Mouse (Mus musculus) CH12.LX (cell line): Measurements from ENCODE around the gene Rffl. TPM values are rescaled to one million over a fixed set of nuclear protein-coding genes. Genes with fewer than 3 reads are reported as not detected.
A peak's percentile ranks its signal among the peaks of the same experiment; 100 is the strongest.

Source experiments
- DNase-seq: peaks from one replicate; pipeline ENCODE4 v3.0.0-alpha.2; 2013; ENCODE audit errors: extremely low read depth
- H3K27ac ChIP-seq: 2 replicates; pipeline ENCODE4 v1.5.1; 2012; ENCODE audit warnings: low read depth, mild to moderate bottlenecking, control low read depth, moderate library complexity; ENCODE audit not compliant: insufficient read depth
- H3K27me3 ChIP-seq: replicated peaks from 2 replicates; pipeline ENCODE3; 2012; ENCODE audit warnings: inconsistent platforms
- H3K36me3 ChIP-seq, 2 experiments: replicated peaks in 1 of 2; 2 replicates each; pipeline versions ENCODE3 to v1.6.1; 2012; ENCODE audit warnings: inconsistent platforms in 1 of 2, low read length in 1 of 2, mild to moderate bottlenecking in 1 of 2, mixed read lengths in 1 of 2, moderate library complexity in 1 of 2; ENCODE audit not compliant: control insufficient read depth in 1 of 2, insufficient read depth in 1 of 2
- H3K4me1 ChIP-seq, 2 experiments: 2 replicates each; pipeline ENCODE4 v1.6.1; 2012; ENCODE audit warnings: inconsistent platforms in 1 of 2, moderate library complexity in 1 of 2; ENCODE audit not compliant: insufficient read depth in 2 of 2, control insufficient read depth in 1 of 2
- H3K4me2 ChIP-seq: 2 replicates; pipeline ENCODE4 v1.6.1; 2012; ENCODE audit warnings: low read depth, mild to moderate bottlenecking, control low read depth; ENCODE audit not compliant: poor library complexity, insufficient read depth, severe bottlenecking
- H3K4me3 ChIP-seq, 3 experiments: fragments of 150-350 bp in 1 of 3; sonication (generic) in 1 of 3; replicated peaks in 1 of 3; 2 replicates each; pipeline versions ENCODE3 to v1.5.1; 2011 to 2012; ENCODE audit warnings: low read depth in 2 of 3, low read length in 2 of 3, mild to moderate bottlenecking in 2 of 3, moderate library complexity in 2 of 3, control low read depth in 1 of 3, improper control_type of control experiment in 1 of 3, inconsistent platforms in 1 of 3, mixed read lengths in 1 of 3; ENCODE audit not compliant: poor library complexity in 1 of 3
- H3K79me2 ChIP-seq: replicated peaks from 2 replicates; pipeline ENCODE4 v1.6.1; 2012; ENCODE audit warnings: mild to moderate bottlenecking, moderate library complexity; ENCODE audit not compliant: control insufficient read depth, poor library complexity, insufficient read depth, severe bottlenecking; ENCODE audit errors: extremely low read depth
- H3K9ac ChIP-seq: 2 replicates; pipeline ENCODE4 v1.6.1; 2012; ENCODE audit warnings: low read depth, mild to moderate bottlenecking, control low read depth, moderate library complexity; ENCODE audit not compliant: insufficient read depth
- H3K9me3 ChIP-seq: replicated peaks from 2 replicates; pipeline ENCODE3; 2012; ENCODE audit warnings: low read length, inconsistent platforms, mixed read lengths
- BHLHE40 ChIP-seq: IDR thresholded peaks from 2 replicates; pipeline ENCODE4 v1.6.1; 2011; ENCODE audit warnings: mild to moderate bottlenecking, low read depth, low read length, improper control_type of control experiment
- CHD1 ChIP-seq: IDR thresholded peaks from 2 replicates; pipeline ENCODE4 v1.6.1; 2012; ENCODE audit warnings: low read depth, low read length, improper control_type of control experiment, inconsistent platforms
- CHD2 ChIP-seq: IDR thresholded peaks from 2 replicates; pipeline ENCODE4 v1.6.1; 2011; ENCODE audit warnings: low read length, improper control_type of control experiment
- CTCF ChIP-seq, 2 experiments: IDR thresholded peaks in 1 of 2; conservative IDR thresholded peaks in 1 of 2; 2 replicates each; pipeline ENCODE4 v1.5.1; 2011 to 2012; ENCODE audit warnings: low read depth in 2 of 2, low read length in 2 of 2, improper control_type of control experiment in 1 of 2, inconsistent platforms in 1 of 2, mild to moderate bottlenecking in 1 of 2, moderate library complexity in 1 of 2
- E2F4 ChIP-seq: IDR thresholded peaks from 2 replicates; pipeline ENCODE4 v1.6.1; 2011; ENCODE audit warnings: low read depth, low read length, improper control_type of control experiment; ENCODE audit not compliant: insufficient replicate concordance
- ELF1 ChIP-seq: IDR thresholded peaks from 2 replicates; pipeline ENCODE4 v1.6.1; 2014; ENCODE audit warnings: low read depth, mild to moderate bottlenecking, inconsistent platforms, low read length, improper control_type of control experiment
- EP300 ChIP-seq: IDR thresholded peaks from 2 replicates; pipeline ENCODE4 v1.6.1; 2011; ENCODE audit warnings: low read length, improper control_type of control experiment
- HCFC1 ChIP-seq: IDR thresholded peaks from 2 replicates; pipeline ENCODE4 v1.6.1; 2012; ENCODE audit warnings: low read depth, mild to moderate bottlenecking, inconsistent platforms, low read length, improper control_type of control experiment
- IRF4 ChIP-seq: IDR thresholded peaks from 2 replicates; pipeline ENCODE4 v1.6.1; 2014; ENCODE audit warnings: low read depth, mild to moderate bottlenecking, inconsistent platforms, low read length, improper control_type of control experiment
- JUN ChIP-seq: IDR thresholded peaks from 2 replicates; pipeline ENCODE4 v1.6.1; 2011; ENCODE audit warnings: low read depth, mild to moderate bottlenecking, low read length, improper control_type of control experiment, moderate library complexity; ENCODE audit not compliant: insufficient read depth
- JUND ChIP-seq: conservative IDR thresholded peaks from 2 replicates; pipeline ENCODE4 v1.6.1; 2011; ENCODE audit warnings: low read depth, low read length, improper control_type of control experiment
- KAT2A ChIP-seq: IDR thresholded peaks from 2 replicates; pipeline ENCODE4 v1.6.1; 2012; ENCODE audit warnings: low read length, improper control_type of control experiment, inconsistent platforms; ENCODE audit not compliant: insufficient replicate concordance
- MAX ChIP-seq: IDR thresholded peaks from 2 replicates; pipeline ENCODE4 v1.6.1; 2011; ENCODE audit warnings: low read length, improper control_type of control experiment
- MAZ ChIP-seq: IDR thresholded peaks from 2 replicates; pipeline ENCODE4 v1.6.1; 2012; ENCODE audit warnings: low read depth, mild to moderate bottlenecking, inconsistent platforms, low read length, improper control_type of control experiment, moderate library complexity
- MEF2A ChIP-seq: IDR thresholded peaks from 2 replicates; pipeline ENCODE4 v1.6.1; 2014; ENCODE audit warnings: low read depth, mild to moderate bottlenecking, inconsistent platforms, low read length, improper control_type of control experiment, borderline replicate concordance
- MXI1 ChIP-seq: IDR thresholded peaks from 2 replicates; pipeline ENCODE4 v1.6.1; 2011; ENCODE audit warnings: mild to moderate bottlenecking, low read depth, low read length, improper control_type of control experiment
- MYC ChIP-seq: IDR thresholded peaks from 2 replicates; pipeline ENCODE4 v1.6.1; 2011; ENCODE audit warnings: low read depth, mild to moderate bottlenecking, improper control_type of control experiment, low read length
- NELFE ChIP-seq: IDR thresholded peaks from 2 replicates; pipeline ENCODE4 v1.6.1; 2011; ENCODE audit warnings: low read depth, low read length, improper control_type of control experiment
- NRF1 ChIP-seq: IDR thresholded peaks from 2 replicates; pipeline ENCODE4 v1.6.1; 2014; ENCODE audit warnings: low read depth, mild to moderate bottlenecking, inconsistent platforms, low read length, improper control_type of control experiment, moderate library complexity
- PAX5 ChIP-seq: IDR thresholded peaks from 2 replicates; pipeline ENCODE4 v1.6.1; 2012; ENCODE audit warnings: low read length, inconsistent platforms, mixed read lengths
- POLR2A ChIP-seq: IDR thresholded peaks from 2 replicates; pipeline ENCODE4 v1.6.1; 2011; ENCODE audit warnings: low read depth, mild to moderate bottlenecking, improper control_type of control experiment, low read length
- POLR2AphosphoS2 ChIP-seq: IDR thresholded peaks from 2 replicates; pipeline ENCODE4 v1.6.1; 2011; ENCODE audit warnings: low read depth, low read length, improper control_type of control experiment
- RAD21 ChIP-seq: IDR thresholded peaks from 2 replicates; pipeline ENCODE4 v1.6.1; 2011; ENCODE audit warnings: low read depth, mild to moderate bottlenecking, low read length, improper control_type of control experiment, moderate library complexity
- RCOR1 ChIP-seq: conservative IDR thresholded peaks from 2 replicates; pipeline ENCODE4 v1.6.1; 2012; ENCODE audit warnings: low read depth, mild to moderate bottlenecking, inconsistent platforms, low read length, improper control_type of control experiment
- SMC3 ChIP-seq: IDR thresholded peaks from 2 replicates; pipeline ENCODE4 v1.6.1; 2011; ENCODE audit warnings: low read depth, low read length, improper control_type of control experiment
- TBP ChIP-seq: conservative IDR thresholded peaks from 2 replicates; pipeline ENCODE4 v1.6.1; 2011; ENCODE audit warnings: low read depth, low read length, improper control_type of control experiment
- UBTF ChIP-seq: IDR thresholded peaks from 2 replicates; pipeline ENCODE4 v1.6.1; 2012; ENCODE audit warnings: low read depth, mild to moderate bottlenecking, inconsistent platforms, low read length, improper control_type of control experiment, moderate library complexity
- USF1 ChIP-seq: IDR thresholded peaks from 2 replicates; pipeline ENCODE4 v1.6.1; 2014; ENCODE audit warnings: low read depth, mild to moderate bottlenecking, inconsistent platforms, low read length, improper control_type of control experiment
- USF2 ChIP-seq: conservative IDR thresholded peaks from 2 replicates; pipeline ENCODE4 v1.6.1; 2011; ENCODE audit warnings: low read depth, low read length, improper control_type of control experiment
- ZC3H11A ChIP-seq: IDR thresholded peaks from 2 replicates; pipeline ENCODE4 v1.6.1; 2012; ENCODE audit warnings: low read depth, mild to moderate bottlenecking, inconsistent platforms, low read length, improper control_type of control experiment
- ZKSCAN1 ChIP-seq: IDR thresholded peaks from 2 replicates; pipeline ENCODE4 v1.6.1; 2012; ENCODE audit warnings: low read depth, inconsistent platforms, low read length, improper control_type of control experiment, borderline replicate concordance
- ZNF384 ChIP-seq: IDR thresholded peaks from 2 replicates; pipeline ENCODE4 v1.6.1; 2012; ENCODE audit warnings: low read depth, low read length, improper control_type of control experiment, inconsistent platforms
- dilution Hi-C: fragments of 300-500 bp; cut with MboI; formaldehyde crosslinking; loops from 2 replicates; pipeline ENCODE4 v1.14.3; 2020; ENCODE audit warnings: low sequenced_read_pairs; ENCODE audit not compliant: extremely low pct_unique_long_range_greater_than_20kb, extremely low pct_ligation_motif_present
- in situ Hi-C: fragments of 300-500 bp; cut with MboI; formaldehyde crosslinking; loops from 3 replicates; pipeline ENCODE4 v1.14.3; 2019; ENCODE audit warnings: low sequenced_read_pairs, low pct_ligation_motif_present, low pct_unique_long_range_greater_than_20kb, mixed read lengths
- polyA plus RNA-seq: library from polyadenylated mRNA; unstranded; fragments of >175 nt; gene quantifications from 2 replicates; pipeline ENCODE4 v1.2.1, GENCODE M21; 2012; ENCODE audit warnings: low read depth; ENCODE audit not compliant: insufficient read length
- total RNA-seq, 2 experiments: library from RNA; depleted of rRNA; stranded (reverse); fragments of 300-350 nt in 1 of 2; fragments of >200 nt in 1 of 2; gene quantifications; 2 replicates each; pipeline ENCODE4 v1.2.3; 2012 to 2014

Gene Rffl
- total and polyA plus RNA-seq, 3 experiments: 1.2 to 16.5 (median 3.0) TPM

DNA sequence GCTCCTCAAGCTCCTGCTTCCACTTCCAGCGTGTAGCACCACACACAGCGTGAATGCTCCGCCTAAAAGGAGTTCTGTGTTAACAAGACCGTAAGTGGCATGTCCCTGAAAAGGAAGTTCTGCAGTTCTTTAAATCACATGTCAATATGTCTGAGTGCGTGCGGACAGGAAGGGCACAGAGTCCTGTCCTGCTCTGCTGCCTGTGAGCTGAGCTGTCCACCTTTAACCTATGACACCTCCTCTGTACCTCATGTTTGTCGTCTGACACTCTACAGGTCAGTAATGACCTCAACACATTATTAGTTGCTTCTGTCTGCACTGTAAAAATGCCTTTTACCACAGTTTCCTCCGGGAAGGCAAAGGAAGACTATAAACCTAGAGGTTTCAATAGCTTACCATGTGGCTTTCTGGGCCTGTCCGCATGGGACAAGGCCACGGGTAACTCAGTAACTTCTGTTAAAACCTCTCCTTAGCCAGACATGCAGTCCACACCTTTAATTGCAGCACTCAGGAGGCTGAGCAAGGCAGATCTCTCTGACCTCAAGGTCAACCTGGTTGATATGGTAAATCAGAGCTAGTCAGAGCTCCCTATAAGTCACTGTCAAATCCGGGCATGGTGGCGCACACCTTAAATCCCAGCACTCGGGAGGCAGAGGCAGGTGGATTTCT is 50.1 kb downstream of the Rffl start:
- no peaks in the 10 kb centered on the region for H3K79me2 ChIP-seq
- dilution Hi-C loops (no loop called here), in situ Hi-C loops (no loop called here)
- H3K36me3 ChIP-seq: peaks cover 10 to 20% of the 10 kb centered on the region in 2 experiments
- no peak overlapping the region for H3K27ac ChIP-seq
- H3K9ac ChIP-seq: no peak overlapping the region
- no peak for DNase-seq
- H3K9me3 ChIP-seq: no peaks in the 10 kb centered on the region
- H3K4me3 ChIP-seq: no peak overlapping the region
- H3K4me1 ChIP-seq: no peaks in the 10 kb centered on the region
- H3K4me2 ChIP-seq: no peak overlapping the region
- TF ChIP-seq NRF1 (no peak), CHD1 (no peak), KAT2A (no peak), MAZ (no peak), ZKSCAN1 (no peak), CHD2 (no peak), JUND (no peak)
- no peaks in the 10 kb centered on the region for H3K27me3 ChIP-seq

DNA sequence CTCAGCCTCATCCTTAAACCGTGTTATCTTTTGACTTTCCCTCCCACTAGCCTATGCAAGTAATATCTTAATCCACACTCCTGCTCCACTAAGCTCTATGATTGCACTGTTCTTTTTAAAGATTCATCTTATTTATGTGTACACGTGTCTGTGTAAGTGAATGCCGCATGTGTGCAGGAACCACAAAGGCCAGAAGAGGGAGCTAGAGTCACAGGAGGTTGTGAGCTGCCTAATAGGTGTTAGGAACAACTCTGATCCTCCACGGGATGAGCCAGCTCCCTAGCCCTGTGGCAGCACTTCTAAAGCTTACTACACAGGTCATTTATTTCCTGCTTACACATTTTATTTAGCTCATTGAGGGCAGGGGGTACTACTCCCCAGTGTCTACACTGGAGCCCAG is 51.7 kb downstream of the Rffl start:
- Histone ChIP-seq H3K4me3 (no peak overlapping the region), H3K27ac (no peak overlapping the region), H3K9ac (no peak overlapping the region), H3K79me2 (no peaks in the 10 kb centered on the region), H3K4me2 (no peak overlapping the region), H3K4me1 (no peaks in the 10 kb centered on the region), H3K36me3 (peaks cover 10 to 22% of the 10 kb centered on the region in 2 experiments), H3K27me3 (no peaks in the 10 kb centered on the region), H3K9me3 (no peaks in the 10 kb centered on the region)
- in situ Hi-C loops (loop anchor here (5.0 kb wide), 1 partner anchor 68 kb away; no protein-coding TSS in a partner anchor), dilution Hi-C loops (no loop called here)
- peak; percentile 85 for DNase-seq
- peak; percentile 92 to 99 for TF ChIP-seq CTCF (conservative IDR thresholded peaks at IDR 0.05 in 1 of 2, IDR thresholded peaks at IDR 0.05 in 1 of 2; ENCODE audit: low read depth in 2 of 2, low read length in 2 of 2)
- peak; percentile 60 for TF ChIP-seq BHLHE40
- peak; percentile 27; the same call in 1 of the 2 replicates for TF ChIP-seq JUN
- TF ChIP-seq NELFE: peak; percentile 54; the same call in 1 of the 2 replicates
- peak; percentile 91 for TF ChIP-seq MAX
- TF ChIP-seq USF1: no peak
- peak; percentile 97 for TF ChIP-seq MYC
- no peak for TF ChIP-seq USF2
- TF ChIP-seq PAX5: no peak
- TF ChIP-seq JUND: peak; percentile 45
- no peak for TF ChIP-seq MEF2A
- TF ChIP-seq CHD2: no peak
- peak; percentile 97 for TF ChIP-seq RAD21
- peak; percentile 36; the same call in 1 of the 2 replicates for TF ChIP-seq MXI1
- TF ChIP-seq E2F4: no peak
- TF ChIP-seq IRF4: no peak
- peak; percentile 86 for TF ChIP-seq ZC3H11A
- TF ChIP-seq POLR2AphosphoS2: no peak
- TF ChIP-seq ELF1: 0 out of 2 replicates have a peak, but pooled peaks have one; percentile 34
- TF ChIP-seq HCFC1: peak; percentile 31; the same call in 1 of the 2 replicates
- 0 out of 2 replicates have a peak, but pooled peaks have one; percentile 29 for TF ChIP-seq ZNF384
- peak; percentile 99 for TF ChIP-seq SMC3
- peak; percentile 19; the same call in 1 of the 2 replicates for TF ChIP-seq EP300
- no peak for TF ChIP-seq TBP
- no peak for TF ChIP-seq POLR2A
- TF ChIP-seq CHD1: no peak
- no peak for TF ChIP-seq UBTF
- 0 out of 2 replicates have a peak, but pooled peaks have one; percentile 23 for TF ChIP-seq MAZ
- no peak for TF ChIP-seq RCOR1
